Mouse (Mus musculus) olfactory bulb, adult 2 months (tissue): ENCODE measurements around the gene Dlgap1. TPM values are rescaled to one million over a fixed set of nuclear protein-coding genes. Genes with fewer than 3 reads are reported as not detected.

Source experiments
- H3K27ac ChIP-seq: fragments of 200-500 bp; 2 replicates; pipeline ENCODE4 v1.5.1; 2012; ENCODE audit warnings: low read depth, low read length; ENCODE audit not compliant: insufficient read depth
- H3K4me1 ChIP-seq: fragments of 200-500 bp; 2 replicates; pipeline ENCODE4 v1.6.1; 2012; ENCODE audit warnings: low read length; ENCODE audit not compliant: control insufficient read depth, insufficient read depth
- H3K4me3 ChIP-seq: fragments of 200-500 bp; 2 replicates; pipeline ENCODE4 v1.5.1; 2012; ENCODE audit warnings: mild to moderate bottlenecking, low read depth, low read length, moderate library complexity; ENCODE audit not compliant: insufficient read depth
- CTCF ChIP-seq: fragments of 200-500 bp; IDR thresholded peaks from 2 replicates; pipeline ENCODE4 v1.5.1; 2012; ENCODE audit warnings: low read depth, mild to moderate bottlenecking, low read length, moderate library complexity; ENCODE audit not compliant: insufficient read depth
- POLR2A ChIP-seq: fragments of 200-500 bp; IDR thresholded peaks from 2 replicates; pipeline ENCODE4 v1.6.1; 2012; ENCODE audit warnings: mild to moderate bottlenecking, low read depth, low read length, moderate library complexity; ENCODE audit not compliant: insufficient read depth
- WGBS: fragments of 180-500 bp; shearing (Covaris S2); methylation state at CpG from one replicate; pipeline ENCODE4 v1.1.7; 2018; 5-methylcytosine and 5-hydroxymethylcytosine counted together
- polyA plus RNA-seq: library from polyadenylated mRNA; stranded (reverse); fragments of >200 nt; gene quantifications from 2 replicates; pipeline ENCODE4 v1.2.4, GENCODE M21; 2012; ENCODE audit warnings: low replicate concordance; ENCODE audit not compliant: missing spikeins, insufficient read depth, insufficient read length

Gene Dlgap1
- polyA plus RNA-seq, 1 experiment, result 117 TPM

DNA sequence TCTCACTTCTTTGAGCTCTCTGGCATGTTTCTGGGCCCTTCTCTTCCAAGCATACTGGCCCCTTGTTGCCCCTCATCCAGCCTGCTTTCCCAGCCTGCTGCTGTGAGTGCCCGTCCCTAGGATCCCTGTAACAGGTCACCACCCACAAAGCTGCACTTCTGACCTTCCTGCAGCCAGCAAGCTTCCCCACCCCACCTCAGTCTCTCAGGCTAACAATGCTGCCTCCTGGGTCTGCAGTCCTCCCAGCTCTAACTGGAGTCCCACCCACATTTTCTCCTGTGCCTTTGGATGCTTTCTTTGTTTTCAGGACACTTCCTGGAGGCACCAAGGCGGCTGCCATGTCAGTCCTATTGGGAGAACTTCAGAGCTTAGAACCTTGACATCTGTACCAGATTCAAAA is 707.6 kb downstream of the Dlgap1 start:
- TF ChIP-seq POLR2A (no peak), CTCF (no peak)
- Histone ChIP-seq H3K27ac (no peak overlapping the region), H3K4me3 (no peak overlapping the region), H3K4me1 (peaks cover 10% of the 10 kb centered on the region)
- WGBS, result 54% methylated on average over 2 of the region's 2 CpGs

DNA sequence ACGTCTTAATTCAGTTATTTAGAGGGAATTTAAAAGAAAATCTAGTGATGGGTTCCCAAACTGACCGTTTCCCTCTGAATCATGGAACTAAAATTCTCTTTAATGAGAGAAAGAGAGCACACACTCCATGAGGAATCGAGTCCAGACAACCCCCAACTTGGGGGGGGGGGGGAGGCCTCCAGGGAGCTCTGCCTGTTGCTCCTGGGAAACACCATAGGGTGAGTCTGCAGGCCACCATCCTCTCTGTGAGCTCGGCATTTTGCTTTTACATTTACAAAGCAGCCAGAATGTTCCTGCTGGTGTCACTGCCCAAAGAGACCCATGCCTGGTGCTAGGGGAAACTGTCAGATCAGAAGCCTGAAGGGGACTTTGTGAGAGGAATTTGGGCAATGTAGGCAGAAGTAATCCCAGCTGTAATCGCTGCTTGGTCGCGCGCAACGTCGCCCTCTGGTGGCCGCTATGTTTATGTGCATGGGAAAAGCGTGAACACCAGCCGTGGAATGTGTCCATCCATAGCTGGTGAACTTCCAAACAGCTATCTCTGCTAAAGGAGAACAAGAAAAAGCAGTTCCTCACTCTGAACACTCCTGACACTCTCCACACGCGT is 714.8 kb downstream of the Dlgap1 start:
- Histone ChIP-seq H3K27ac (no peak overlapping the region), H3K4me3 (no peak overlapping the region), H3K4me1 (peaks cover 27% of the 10 kb centered on the region)
- TF ChIP-seq POLR2A, result no peak
- peak; percentile 82 for TF ChIP-seq CTCF
- 6% methylated on average over 15 of the region's 15 CpGs for WGBS

DNA sequence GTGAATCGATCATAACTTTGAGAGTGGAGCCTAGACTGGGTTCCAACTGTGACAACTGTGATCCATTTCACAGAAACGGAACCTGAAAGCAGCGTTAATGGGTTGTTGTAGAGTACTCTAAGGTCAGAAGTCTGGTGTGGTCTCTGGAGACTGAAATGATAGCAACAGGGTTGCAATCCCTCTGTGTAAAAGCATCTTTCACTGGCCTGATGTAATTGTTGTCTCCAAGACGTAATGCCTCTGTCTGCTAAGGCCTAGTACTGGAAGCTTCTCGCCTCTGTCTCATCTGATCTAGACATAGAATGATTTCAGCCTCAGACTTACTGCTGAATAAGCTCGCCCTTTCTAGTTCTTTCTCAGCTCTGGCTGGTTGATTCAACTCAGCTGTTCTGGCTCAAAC is 721.3 kb downstream of the Dlgap1 start:
- no peak overlapping the region for H3K27ac ChIP-seq
- H3K4me1 ChIP-seq, result peaks cover 13% of the 10 kb centered on the region
- TF ChIP-seq CTCF, result no peak
- no peak for TF ChIP-seq POLR2A
- H3K4me3 ChIP-seq, result no peak overlapping the region
- 84% methylated on average over 6 of the region's 6 CpGs for WGBS

DNA sequence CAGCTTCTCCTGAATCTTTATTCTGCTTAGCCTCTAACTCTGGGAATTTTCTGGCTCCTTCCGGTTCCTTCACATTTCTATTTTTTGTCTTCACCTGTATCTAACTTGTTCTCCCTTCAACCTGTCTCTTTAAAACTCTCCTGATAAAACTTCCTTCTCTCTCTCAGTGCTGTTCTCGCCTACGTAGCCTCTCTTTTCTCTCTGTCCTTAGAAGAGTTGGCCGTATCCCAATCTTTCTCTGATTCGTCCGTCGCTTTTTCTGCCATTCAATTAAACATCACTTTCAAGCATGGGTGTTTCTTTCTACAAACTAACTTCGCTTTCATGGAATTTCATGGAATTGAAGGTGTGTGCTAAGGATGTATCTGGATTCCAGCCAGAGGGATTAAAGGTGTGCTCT is 721.7 kb downstream of the Dlgap1 start:
- 67% methylated on average over 8 of the region's 8 CpGs for WGBS
- no peak overlapping the region for H3K4me3 ChIP-seq
- H3K27ac ChIP-seq, result no peak overlapping the region
- peaks cover 9% of the 10 kb centered on the region for H3K4me1 ChIP-seq
- TF ChIP-seq POLR2A, result no peak
- no peak for TF ChIP-seq CTCF

DNA sequence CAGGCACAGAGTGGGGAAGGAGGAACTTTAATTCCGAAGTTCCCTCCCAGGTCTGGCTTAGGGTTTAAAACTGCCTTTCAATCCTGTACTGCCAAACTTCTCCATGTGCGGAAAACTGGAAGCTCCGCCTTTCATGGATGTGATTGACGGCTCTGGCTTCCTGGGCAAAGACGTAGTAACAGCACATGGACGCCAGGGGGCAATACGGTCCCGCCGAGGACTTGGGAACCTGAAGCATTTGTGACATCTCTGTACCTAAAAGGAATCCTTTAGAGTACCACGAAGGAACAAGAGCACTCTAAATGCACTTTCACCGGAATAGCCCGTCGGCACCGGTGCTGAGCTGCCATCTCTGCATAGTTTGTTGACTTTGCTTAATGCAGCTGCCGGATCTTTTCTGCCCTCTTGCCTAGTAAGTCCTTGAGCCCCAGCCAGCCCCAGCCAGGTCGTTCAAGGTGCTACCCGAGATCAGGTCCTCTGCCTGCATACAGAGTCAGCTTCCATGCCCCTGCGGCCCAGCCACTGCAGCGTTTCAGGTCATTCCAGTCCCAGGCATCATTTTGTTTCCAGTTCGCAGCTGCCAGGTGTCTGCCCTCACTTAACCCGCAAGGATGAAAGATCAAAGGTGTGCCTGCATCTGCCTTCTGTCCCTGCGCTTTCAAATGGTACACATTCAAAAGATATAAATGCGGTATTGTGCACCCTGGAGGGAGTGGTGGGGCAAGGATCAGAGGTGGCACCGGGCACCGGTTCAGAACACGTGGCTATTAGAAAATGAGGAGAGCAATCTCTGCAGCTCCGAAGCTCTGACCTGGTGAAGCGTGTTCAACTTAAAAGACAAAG is 738.3 kb downstream of the Dlgap1 start:
- H3K4me3 ChIP-seq, result no peak overlapping the region
- no peak overlapping the region for H3K27ac ChIP-seq
- TF ChIP-seq CTCF (peak; percentile 76), POLR2A (no peak)
- H3K4me1 ChIP-seq, result peaks cover 16% of the 10 kb centered on the region
- 12% methylated on average over 28 of the region's 28 CpGs for WGBS

DNA sequence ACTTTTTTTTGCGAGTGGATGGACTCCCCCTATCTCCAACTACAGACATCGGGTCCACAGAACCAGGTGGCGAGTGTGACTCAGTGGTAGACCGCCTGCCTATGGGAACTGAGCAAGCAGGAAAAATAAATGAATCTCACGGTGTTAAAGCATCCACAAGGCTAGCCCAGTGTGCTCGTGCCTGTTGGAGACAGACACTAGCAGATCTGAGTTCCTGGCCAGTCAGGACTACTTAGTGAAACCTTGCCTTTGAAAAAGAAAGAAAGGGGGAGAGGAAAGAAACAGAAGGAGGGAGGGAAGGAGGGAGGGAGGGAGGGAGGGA is 738.9 kb downstream of the Dlgap1 start:
- no peak for TF ChIP-seq POLR2A
- no peak for TF ChIP-seq CTCF
- WGBS, result 31% methylated on average over 6 of the region's 6 CpGs
- H3K27ac ChIP-seq, result no peak overlapping the region
- no peak overlapping the region for H3K4me3 ChIP-seq
- H3K4me1 ChIP-seq, result peaks cover 16% of the 10 kb centered on the region

DNA sequence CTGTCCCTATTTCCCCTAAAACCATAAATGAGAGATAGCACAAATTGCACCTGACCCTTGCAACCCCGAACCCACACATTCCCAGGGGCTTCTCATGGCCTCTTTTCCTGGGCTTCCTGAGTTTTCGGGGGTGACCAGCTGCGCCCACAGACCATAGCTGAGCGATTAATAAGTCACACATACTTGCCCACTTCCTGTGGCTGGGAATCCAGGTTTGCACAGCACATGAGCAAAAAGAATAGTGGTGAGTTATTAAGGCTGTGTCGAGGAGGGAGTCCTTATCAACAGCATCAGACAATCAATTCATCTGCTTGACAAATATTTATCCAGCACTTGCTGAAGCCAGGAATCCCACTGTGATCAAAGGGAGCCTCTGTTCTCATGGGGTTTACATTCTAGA is 740.7 kb downstream of the Dlgap1 start:
- no peak overlapping the region for H3K4me3 ChIP-seq
- H3K4me1 ChIP-seq, result peaks cover 23% of the 10 kb centered on the region
- 71% methylated on average over 5 of the region's 5 CpGs for WGBS
- H3K27ac ChIP-seq, result no peak overlapping the region
- no peak for TF ChIP-seq POLR2A
- TF ChIP-seq CTCF, result no peak

DNA sequence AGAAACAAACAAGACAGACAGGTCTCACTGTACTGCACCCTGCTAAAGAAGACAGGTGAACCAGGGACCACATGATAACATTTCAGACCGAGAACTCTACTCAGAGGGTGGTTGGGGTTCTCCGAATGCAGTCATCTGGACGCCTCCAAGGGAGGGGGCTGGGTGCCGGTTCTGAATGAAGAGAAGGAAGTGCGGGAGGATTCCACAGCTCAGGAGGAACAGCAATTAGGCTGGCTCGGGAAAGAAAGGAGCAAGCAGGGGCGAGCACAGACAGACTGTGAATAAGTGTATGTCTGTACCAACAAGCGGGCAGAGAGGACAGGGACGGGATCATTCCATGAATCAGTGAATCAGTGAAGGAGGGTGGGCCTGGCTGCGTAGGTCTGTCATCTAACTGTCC is 744.6 kb downstream of the Dlgap1 start:
- TF ChIP-seq CTCF (no peak), POLR2A (no peak)
- 30% methylated on average over 10 of the region's 10 CpGs for WGBS
- Histone ChIP-seq H3K4me3 (no peak overlapping the region), H3K4me1 (peaks cover 11% of the 10 kb centered on the region; the same call in 1 of the 2 replicates), H3K27ac (no peak overlapping the region)

DNA sequence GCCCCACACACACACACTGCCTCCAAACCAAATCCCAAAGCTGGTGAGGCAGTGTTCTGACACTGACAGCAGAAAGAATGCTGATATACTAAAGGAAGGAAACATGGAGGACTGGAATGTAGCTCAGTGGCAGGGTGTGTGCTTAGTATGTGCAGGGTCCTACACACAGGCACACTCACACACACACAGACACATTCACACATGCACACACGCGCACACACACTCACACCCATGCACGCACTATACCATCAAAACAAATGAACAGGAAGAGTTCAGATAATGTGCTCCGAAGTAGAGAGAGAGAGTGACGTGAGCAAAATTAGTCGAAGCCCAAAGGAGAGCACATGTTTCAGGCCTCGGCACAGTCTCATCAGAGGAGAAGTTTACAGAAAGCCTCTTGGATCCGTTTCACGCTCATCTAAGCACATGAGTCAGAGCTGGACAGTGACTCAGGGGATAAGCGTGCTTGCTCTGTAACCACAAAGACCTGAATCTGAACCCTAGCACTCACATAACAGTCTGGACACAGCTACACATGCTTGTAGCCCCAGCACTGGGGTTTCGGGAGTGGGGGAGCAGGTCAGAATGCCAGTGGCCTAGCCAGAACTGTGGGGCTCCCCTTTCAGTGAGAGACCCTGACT is 750.9 kb downstream of the Dlgap1 start:
- 61% methylated on average over 11 of the region's 11 CpGs for WGBS
- TF ChIP-seq POLR2A (no peak), CTCF (no peak)
- Histone ChIP-seq H3K4me3 (no peak overlapping the region), H3K27ac (no peak overlapping the region), H3K4me1 (peaks cover 9% of the 10 kb centered on the region; the same call in 1 of the 2 replicates)
